ENCODE assay signal across 18 mouse cellular contexts in the genomic region with DNA sequence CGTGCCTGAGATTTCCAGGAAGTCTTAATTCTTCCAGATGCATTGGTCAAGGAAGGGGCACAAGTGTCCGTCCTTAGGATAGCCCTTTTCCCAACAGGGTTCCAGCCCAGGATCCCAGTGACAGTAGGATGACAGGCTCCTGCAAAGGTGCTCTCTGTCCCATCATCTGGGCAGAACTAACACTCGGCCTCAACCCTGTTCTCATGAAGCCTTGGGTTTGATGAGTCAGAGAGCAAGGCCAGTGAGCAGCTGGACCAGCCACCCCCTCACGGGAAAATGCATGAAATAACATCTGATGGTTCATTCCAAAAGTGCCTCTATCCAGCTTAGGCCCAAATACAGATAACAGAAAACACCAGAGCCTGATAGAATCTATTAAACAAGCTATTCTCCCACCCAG.
DNase-seq lines count a peak whose midpoint lies in the region; ATAC-seq lines count a peak whose summit lies in the region.
"Had no signal": no experiment of that assay in that cellular context is flagged by ENCODE, and none has a peak within 500 bp of the region (broad histone marks: within the 10 kb centered on the region; RNA-seq: fewer than 3 reads in every experiment).

No protein-coding gene starts in this region.

- no peak overlapping the region for H3K9ac ChIP-seq in midbrain, embryonic 11.5 days (ENCODE audit: low read length)
- no peak overlapping the region for H3K9ac ChIP-seq in midbrain, embryonic 13.5 days (replicated peaks)
- H3K9ac ChIP-seq: embryonic facial prominence, embryonic 12.5 days; forebrain, embryonic 12.5 days had no signal

- no peaks in the 10 kb centered on the region for H3K27me3 ChIP-seq in midbrain, embryonic 11.5 days (ENCODE audit: control insufficient read depth, insufficient read depth, low read length)
- H3K27me3 ChIP-seq in midbrain, embryonic 13.5 days = no peaks in the 10 kb centered on the region
- no peaks in the 10 kb centered on the region for H3K27me3 ChIP-seq in embryonic facial prominence, embryonic 10.5 days (replicated peaks; ENCODE audit: low read depth, poor library complexity, severe bottlenecking)
- H3K27me3 ChIP-seq: embryonic facial prominence, embryonic 12.5 days had no signal

- 83% methylated on average over 4 of the region's 4 CpGs for WGBS in midbrain, embryonic 11.5 days
- WGBS in midbrain, embryonic 13.5 days = 81% methylated on average over 4 of the region's 4 CpGs
- 75% methylated on average over 4 of the region's 4 CpGs for WGBS in embryonic facial prominence, embryonic 10.5 days

- peaks cover 4% of the 10 kb centered on the region; the same call in 1 of the 2 replicates for H3K4me1 ChIP-seq in midbrain, embryonic 11.5 days (ENCODE audit: control insufficient read depth, insufficient read depth, low read length)
- H3K4me1 ChIP-seq in midbrain, embryonic 13.5 days (replicated peaks) = peaks cover 4% of the 10 kb centered on the region
- H3K4me1 ChIP-seq in embryonic facial prominence, embryonic 10.5 days = peaks cover 6% of the 10 kb centered on the region
- H3K4me1 ChIP-seq: embryonic facial prominence, embryonic 12.5 days; forebrain, embryonic 12.5 days had no signal

- no peak for ATAC-seq in midbrain, embryonic 11.5 days (ENCODE audit: low FRiP score)
- no peak for ATAC-seq in midbrain, embryonic 13.5 days
- ATAC-seq: forebrain, embryonic 14.5 days; forebrain, embryonic 16.5 days had no signal

- H3K27ac ChIP-seq in midbrain, embryonic 11.5 days (ENCODE audit: low read depth, low read length) = no peak overlapping the region
- H3K27ac ChIP-seq in midbrain, embryonic 13.5 days = no peak overlapping the region
- H3K27ac ChIP-seq in embryonic facial prominence, embryonic 10.5 days (replicated peaks) = no peak overlapping the region
- H3K27ac ChIP-seq: embryonic facial prominence, embryonic 12.5 days; forebrain, embryonic 10.5 days; forebrain, embryonic 12.5 days had no signal

- H3K9me3 ChIP-seq in midbrain, embryonic 11.5 days (ENCODE audit: control insufficient read depth, low read length) = no peaks in the 10 kb centered on the region
- no peaks in the 10 kb centered on the region for H3K9me3 ChIP-seq in midbrain, embryonic 13.5 days
- no peaks in the 10 kb centered on the region for H3K9me3 ChIP-seq in embryonic facial prominence, embryonic 10.5 days
- H3K9me3 ChIP-seq: embryonic facial prominence, embryonic 12.5 days; forebrain, embryonic 10.5 days; forebrain, embryonic 12.5 days had no signal

- H3K4me2 ChIP-seq in midbrain, embryonic 11.5 days = no peak overlapping the region
- H3K4me2 ChIP-seq in midbrain, embryonic 13.5 days (replicated peaks) = no peak overlapping the region
- H3K4me2 ChIP-seq: embryonic facial prominence, embryonic 12.5 days; forebrain, embryonic 12.5 days had no signal

- H3K36me3 ChIP-seq in midbrain, embryonic 11.5 days (ENCODE audit: control insufficient read depth, insufficient read depth, low read length) = no peaks in the 10 kb centered on the region
- H3K36me3 ChIP-seq in midbrain, embryonic 13.5 days = no peaks in the 10 kb centered on the region
- H3K36me3 ChIP-seq in embryonic facial prominence, embryonic 10.5 days (replicated peaks) = no peaks in the 10 kb centered on the region
- H3K36me3 ChIP-seq: embryonic facial prominence, embryonic 12.5 days; forebrain, embryonic 10.5 days; forebrain, embryonic 12.5 days had no signal

- no peak overlapping the region for H3K4me3 ChIP-seq in midbrain, embryonic 11.5 days (ENCODE audit: low read depth, low read length)
- no peak overlapping the region for H3K4me3 ChIP-seq in midbrain, embryonic 13.5 days (replicated peaks)
- H3K4me3 ChIP-seq in embryonic facial prominence, embryonic 10.5 days = no peak overlapping the region
- H3K4me3 ChIP-seq: embryonic facial prominence, embryonic 12.5 days; forebrain, embryonic 10.5 days; forebrain, embryonic 12.5 days had no signal

- peak; percentile 49 for DNase-seq in adrenal gland, adult 2 months
- DNase-seq in adrenal gland, postnatal 14 days = no peak
- peak; percentile 54 for DNase-seq in midbrain, embryonic 11.5 days (ENCODE audit: low spot score, missing footprints)
- DNase-seq in embryonic facial prominence, embryonic 10.5 days (ENCODE audit: low spot score) = no peak
- DNase-seq: adrenal gland, postnatal 10 days; cerebellum, adult 11 months; cerebellum, adult 18-20 months; cerebellum, adult 8-10 months; cerebellum, adult 9-11 months; cerebellum, postnatal 14 days; cerebellum, postnatal 36 days; embryo, embryonic 11 days had no signal

Comparison
In these comparisons a context has a peak if more than half of its experiments do, and no peak if none do; other contexts are left out.
1. DNase-seq: peak in adrenal gland, adult 2 months (single experiment) and midbrain, embryonic 11.5 days (single experiment); none in adrenal gland, postnatal 14 days (single experiment) and embryonic facial prominence, embryonic 10.5 days (single experiment).